Comparison of ENCODE assay signal across 8 mouse cellular contexts in the genomic region with DNA sequence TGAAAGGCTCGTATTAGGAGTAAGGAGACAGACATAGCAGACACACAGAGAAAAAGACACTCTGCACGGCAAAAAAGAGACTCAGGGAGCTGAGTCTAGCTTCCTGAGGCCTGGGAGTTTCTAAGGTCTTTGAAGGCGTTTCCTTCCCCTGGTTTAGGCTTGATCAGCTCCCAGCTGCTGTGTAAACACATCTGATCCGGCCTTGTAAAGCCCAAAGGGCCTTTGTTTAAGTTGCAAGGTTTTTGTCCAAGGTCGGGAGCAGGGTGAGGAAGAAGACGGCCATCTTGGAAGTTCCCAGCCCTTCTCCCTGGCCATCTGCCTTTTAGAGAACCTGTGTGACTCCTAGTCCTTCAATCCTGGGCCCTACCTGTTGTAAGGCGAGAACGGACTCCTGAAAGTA. TPM values are rescaled to one million over a fixed set of nuclear protein-coding genes. Genes with fewer than 3 reads are reported as not detected.
DNase-seq lines count a peak whose midpoint lies in the region; ATAC-seq and TF ChIP-seq lines count a peak whose summit lies in the region.

No protein-coding gene starts in this region.

- peaks cover 16% of the 10 kb centered on the region for H3K4me1 ChIP-seq in kidney, embryonic 16.5 days (ENCODE audit: insufficient read depth, low read length)
- no peaks in the 10 kb centered on the region for H3K4me1 ChIP-seq in hindbrain, postnatal 0 days (ENCODE audit: insufficient read depth, low read length)

- H3K36me3 ChIP-seq in kidney, embryonic 16.5 days (ENCODE audit: insufficient read depth, low read length): no peaks in the 10 kb centered on the region
- no peaks in the 10 kb centered on the region for H3K36me3 ChIP-seq in hindbrain, postnatal 0 days (ENCODE audit: insufficient read depth, low read length)

- H3K4me2 ChIP-seq in kidney, embryonic 16.5 days (replicated peaks; ENCODE audit: low read depth, low read length): no peak overlapping the region
- H3K4me2 ChIP-seq in hindbrain, postnatal 0 days (ENCODE audit: low read depth, low read length): no peak overlapping the region

- no peak for ATAC-seq in kidney, embryonic 16.5 days (ENCODE audit: low FRiP score, low TSS enrichment)
- no peak for ATAC-seq in hindbrain, postnatal 0 days

- no peak overlapping the region for H3K4me3 ChIP-seq in kidney, embryonic 16.5 days (ENCODE audit: low read length)
- no peak overlapping the region for H3K4me3 ChIP-seq in hindbrain, postnatal 0 days (ENCODE audit: low read length)

- H3K9ac ChIP-seq in kidney, embryonic 16.5 days (replicated peaks; ENCODE audit: low read length): peak overlapping the region; percentile 36
- no peak overlapping the region for H3K9ac ChIP-seq in hindbrain, postnatal 0 days (replicated peaks; ENCODE audit: low read length)

- peaks cover 3% of the 10 kb centered on the region; the same call in 1 of the 2 replicates for H3K9me3 ChIP-seq in kidney, embryonic 16.5 days (ENCODE audit: low read length)
- H3K9me3 ChIP-seq in hindbrain, postnatal 0 days (ENCODE audit: low read length): no peaks in the 10 kb centered on the region

- no peak for DNase-seq in kidney, postnatal 10 days
- peak; percentile 47 for DNase-seq in embryo, embryonic 10.5 days (ENCODE audit: low spot score)
- DNase-seq in hindbrain, postnatal 0 days (ENCODE audit: low spot score): no peak
- peak; percentile 70 for DNase-seq in lung, postnatal 36 days
- no peak for DNase-seq in frontal cortex, postnatal 10 days (ENCODE audit: low spot score in 2 of 2)
- DNase-seq in B cell, adult 2 months: no peak
- DNase-seq in urinary bladder, postnatal 25 days (ENCODE audit: low spot score): no peak

- H3K27ac ChIP-seq in kidney, embryonic 16.5 days (ENCODE audit: low read length): peak overlapping the region; percentile 79
- peak overlapping the region; percentile 66; the same call in 1 of the 2 replicates for H3K27ac ChIP-seq in hindbrain, postnatal 0 days

- H3K27me3 ChIP-seq in kidney, embryonic 16.5 days (ENCODE audit: insufficient read depth, low read length): no peaks in the 10 kb centered on the region
- H3K27me3 ChIP-seq in hindbrain, postnatal 0 days (ENCODE audit: insufficient read depth, low read length): no peaks in the 10 kb centered on the region

- no peak for TF ChIP-seq CTCF in hindbrain, postnatal 0 days (IDR thresholded peaks at IDR 0.05; ENCODE audit: low read depth)

- WGBS in kidney, embryonic 16.5 days: 51% methylated on average over 8 of the region's 8 CpGs
- WGBS in hindbrain, postnatal 0 days: 52% methylated on average over 8 of the region's 8 CpGs

RNA-seq across cellular contexts. Expression of gene Fam102a, which starts 25.2 kb away (rescaled TPM):
- polyA plus RNA-seq in kidney, embryonic 16.5 days (2015; fragmentation: Nextera tagmentation; extraction: Ambion mirVana): 13.3 and 15.0 TPM in 2 replicates
- 23.6 and 25.4 TPM in 2 replicates for total RNA-seq in hindbrain, postnatal 0 days (2014; rRNA removed)
- polyA plus RNA-seq in hindbrain, postnatal 0 days (2015; fragmentation: Nextera tagmentation; extraction: Ambion mirVana): 7.9 and 8.2 TPM in 2 replicates

RNA-seq across cellular contexts. Expression of gene Slc25a25, which starts 58.7 kb away (rescaled TPM):
- 21.2 and 21.9 TPM in 2 replicates for polyA plus RNA-seq in kidney, embryonic 16.5 days (2015; fragmentation: Nextera tagmentation; extraction: Ambion mirVana)
- 64.3 and 69.6 TPM in 2 replicates for total RNA-seq in hindbrain, postnatal 0 days (2014; rRNA removed)
- 44.4 and 46.4 TPM in 2 replicates for polyA plus RNA-seq in hindbrain, postnatal 0 days (2015; fragmentation: Nextera tagmentation; extraction: Ambion mirVana)

RNA-seq across cellular contexts. Expression of gene Naif1, which starts 59.6 kb away (rescaled TPM):
- polyA plus RNA-seq in kidney, embryonic 16.5 days (2015; fragmentation: Nextera tagmentation; extraction: Ambion mirVana): 7.3 and 8.2 TPM in 2 replicates
- 3.1 and 3.7 TPM in 2 replicates for total RNA-seq in hindbrain, postnatal 0 days (2014; rRNA removed)
- 2.9 and 3.0 TPM in 2 replicates for polyA plus RNA-seq in hindbrain, postnatal 0 days (2015; fragmentation: Nextera tagmentation; extraction: Ambion mirVana)

Comparison
In these comparisons a context has a peak if more than half of its experiments do, and no peak if none do; other contexts are left out.
1. DNase-seq: peak in embryo, embryonic 10.5 days (single experiment) and lung, postnatal 36 days (single experiment); none in kidney, postnatal 10 days (single experiment), hindbrain, postnatal 0 days (single experiment), frontal cortex, postnatal 10 days (0 of 2), B cell, adult 2 months (0 of 2) and urinary bladder, postnatal 25 days (single experiment).